ENCODE assay signal across 16 mouse cellular contexts in the genomic region with DNA sequence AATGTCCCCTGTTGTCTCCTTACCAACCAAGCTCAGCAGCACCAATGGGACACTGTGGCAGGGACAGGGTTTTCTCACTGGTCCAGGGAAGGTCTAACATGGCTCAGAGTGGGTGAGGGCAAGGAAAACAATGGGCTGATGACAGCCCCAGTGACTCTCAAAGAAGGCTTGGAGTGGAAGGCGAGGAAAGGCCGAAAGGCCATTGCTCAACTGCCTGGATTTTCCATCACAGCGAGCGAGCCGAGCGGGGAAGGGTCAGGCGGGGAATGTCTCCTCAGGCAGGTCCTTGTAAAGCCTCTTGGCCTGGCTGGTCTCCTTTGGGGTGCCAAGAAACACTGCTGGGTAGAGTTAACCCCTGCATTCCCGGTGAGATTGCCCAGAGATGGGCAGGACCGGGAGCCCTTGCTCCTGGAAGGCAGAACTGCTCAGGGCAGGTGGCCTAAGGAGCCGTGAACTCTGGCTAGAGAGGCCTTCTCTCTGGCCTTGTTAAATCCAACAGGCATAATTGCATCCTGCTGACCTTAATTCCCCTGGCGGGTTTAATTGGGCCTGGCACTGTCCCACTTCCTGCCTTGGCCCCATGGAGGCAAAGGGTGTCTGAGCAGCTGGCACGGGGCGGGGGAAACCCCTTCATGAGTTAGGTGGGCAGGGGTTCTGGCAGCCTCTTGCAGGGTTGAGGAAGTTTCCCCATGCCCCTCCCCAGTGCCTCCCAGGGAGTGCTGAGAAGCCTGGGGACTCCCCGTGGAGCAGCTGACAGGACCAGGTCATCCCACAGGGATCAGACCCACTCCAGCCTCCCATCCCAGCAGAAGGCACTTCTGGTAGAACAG. TPM values are rescaled to one million over a fixed set of nuclear protein-coding genes. Genes with fewer than 3 reads are reported as not detected.
DNase-seq lines count a peak whose midpoint lies in the region; ATAC-seq and TF ChIP-seq lines count a peak whose summit lies in the region.
"Had no signal": no experiment of that assay in that cellular context is flagged by ENCODE, and none has a peak within 500 bp of the region (broad histone marks: within the 10 kb centered on the region; RNA-seq: fewer than 3 reads in every experiment).

No protein-coding gene starts in this region.

- 51% methylated on average over 14 of the region's 14 CpGs for WGBS in heart, embryonic 11.5 days (ENCODE audit: insufficient replicate concordance)
- WGBS in limb, embryonic 10.5 days = 55% methylated on average over 14 of the region's 14 CpGs

- H3K36me3 ChIP-seq in heart, embryonic 11.5 days (ENCODE audit: control insufficient read depth, insufficient read depth, low read length) = no peaks in the 10 kb centered on the region
- H3K36me3 ChIP-seq in C2C12 (ENCODE audit: control insufficient read depth, insufficient read depth) = no peaks in the 10 kb centered on the region
- no peaks in the 10 kb centered on the region for H3K36me3 ChIP-seq in limb, embryonic 10.5 days

- H3K79me3 ChIP-seq in C2C12 (ENCODE audit: low read depth) = no peaks in the 10 kb centered on the region

- no peaks in the 10 kb centered on the region for H3K9me3 ChIP-seq in heart, embryonic 11.5 days (replicated peaks; ENCODE audit: control insufficient read depth, low read length)
- no peaks in the 10 kb centered on the region for H3K9me3 ChIP-seq in limb, embryonic 10.5 days (replicated peaks)

- H3K4me2 ChIP-seq in heart, embryonic 11.5 days = no peak overlapping the region
- H3K4me2 ChIP-seq: liver, embryonic 11.5 days had no signal

- peaks cover 31% of the 10 kb centered on the region for H3K4me1 ChIP-seq in heart, embryonic 11.5 days (ENCODE audit: control insufficient read depth, insufficient read depth, low read length)
- H3K4me1 ChIP-seq in limb, embryonic 10.5 days = peaks cover 70% of the 10 kb centered on the region

- no peak for DNase-seq in heart, postnatal 14 days
- peak; percentile 77 for DNase-seq in MN1 (ENCODE audit: low spot score)
- DNase-seq in limb, embryonic 10.5 days (ENCODE audit: low spot score) = no peak
- no peak for DNase-seq in left cerebral cortex, postnatal 4 days
- no peak for DNase-seq in layer of hippocampus, adult 2 months (ENCODE audit: low spot score in 2 of 2)
- DNase-seq: adrenal gland, adult 2 months; cerebellum, adult 11 months; kidney, adult 8-10 months had no signal

- H3K79me2 ChIP-seq in C2C12 (ENCODE audit: control insufficient read depth, insufficient read depth) = no peaks in the 10 kb centered on the region

- H3K27me3 ChIP-seq in heart, embryonic 11.5 days (ENCODE audit: control insufficient read depth, insufficient read depth, low read length) = peaks cover 29% of the 10 kb centered on the region
- no peaks in the 10 kb centered on the region for H3K27me3 ChIP-seq in C2C12 (ENCODE audit: control insufficient read depth, insufficient read depth, insufficient read length)
- H3K27me3 ChIP-seq in limb, embryonic 10.5 days (ENCODE audit: low read depth, poor library complexity, severe bottlenecking) = peaks cover 32% of the 10 kb centered on the region

- no peak for TF ChIP-seq CTCF in C2C12 (IDR thresholded peaks at IDR 0.05; ENCODE audit: control insufficient read depth, insufficient read depth, insufficient read length)
- TF ChIP-seq CTCF in layer of hippocampus, adult 2 months (conservative IDR thresholded peaks at IDR 0.05) = no peak

- peak overlapping the region; percentile 41; the same call in 1 of the 2 replicates for H3K27ac ChIP-seq in heart, embryonic 11.5 days (ENCODE audit: low read depth, low read length)
- peak overlapping the region; percentile 54 for H3K27ac ChIP-seq in limb, embryonic 10.5 days
- no peak overlapping the region for H3K27ac ChIP-seq in layer of hippocampus, adult 2 months

- H3K4me3 ChIP-seq in heart, embryonic 11.5 days (ENCODE audit: low read depth, low read length) = no peak overlapping the region
- H3K4me3 ChIP-seq in C2C12 (ENCODE audit: insufficient read depth, poor library complexity, severe bottlenecking) = no peak overlapping the region
- H3K4me3 ChIP-seq in limb, embryonic 10.5 days = no peak overlapping the region
- no peak overlapping the region for H3K4me3 ChIP-seq in layer of hippocampus, adult 2 months

- H3K9ac ChIP-seq in heart, embryonic 11.5 days (ENCODE audit: low read depth, low read length) = no peak overlapping the region

- H3ac ChIP-seq in C2C12 (ENCODE audit: control insufficient read depth, insufficient read length, low read depth) = no peak overlapping the region

- intact Hi-C loops in heart, postnatal 14 days (cut with DNase I) = no loop called here
- intact Hi-C loops in left cerebral cortex, postnatal 4 days (cut with DNase I) = no loop called here

- ATAC-seq in heart, embryonic 11.5 days (replicated peaks; ENCODE audit: insufficient number of reproducible peaks, low FRiP score, low TSS enrichment) = no peak
- ATAC-seq in megakaryocyte-erythroid progenitor cell, adult 5-6 weeks (replicated peaks; ENCODE audit: low FRiP score, low TSS enrichment, poor library complexity, severe bottlenecking) = no peak

TF ChIP-seq in C2C12, 6 proteins besides CTCF, POLR2A, EP300 and RAD21:
- TF ChIP-seq MYOD1 (IDR thresholded peaks at IDR 0.05; ENCODE audit: control insufficient read depth, insufficient read length, low read depth) = peak; percentile 62
- TF ChIP-seq MYOG (IDR thresholded peaks at IDR 0.05; ENCODE audit: control insufficient read depth, extremely low read depth, insufficient read length) = no peak
- TF ChIP-seq USF1 (IDR thresholded peaks at IDR 0.05; ENCODE audit: low read depth) = peak; percentile 10

RNA-seq across cellular contexts. Expression of a gene that starts 3.8 kb away (rescaled TPM):
- polyA plus RNA-seq in heart, embryonic 11.5 days (2014; fragmentation: Nextera tagmentation; extraction: Ambion mirVana) = not detected in 2 replicates
- total RNA-seq in heart, postnatal 14 days (2021) = under 1 TPM; 0.34 to 0.41 TPM
- 3.9 TPM for polyA plus RNA-seq in C2C12 (2012; fragmentation: generic; extraction: Trizol)
- polyA plus RNA-seq in limb, embryonic 10.5 days (2016; fragmentation: Nextera tagmentation; extraction: Ambion mirVana) = not detected in 2 replicates
- total RNA-seq in megakaryocyte-erythroid progenitor cell, adult 5-6 weeks (2014; fragmentation: Nextera tagmentation) = not detected in 2 replicates
- not detected in 2 replicates for total RNA-seq in megakaryocyte-erythroid progenitor cell, adult 5-6 weeks (2017)
- total RNA-seq in left cerebral cortex, postnatal 4 days (2021) = not detected
- total RNA-seq in layer of hippocampus, adult 2 months (2021) = not detected
- total RNA-seq: adrenal gland, adult 2 months; layer of hippocampus, postnatal 10 days; MEL; monocyte, adult 5-6 weeks had no signal
- polyA plus RNA-seq: adrenal gland, adult 2 months; liver, embryonic 11.5 days had no signal

RNA-seq across cellular contexts. Expression of a gene that starts 25.7 kb away (rescaled TPM):
- 0.52 and 0.83 TPM in 2 replicates for polyA plus RNA-seq in heart, embryonic 11.5 days (2014; fragmentation: Nextera tagmentation; extraction: Ambion mirVana)
- 1 to 10 TPM; 6.0 to 6.7 TPM for total RNA-seq in heart, postnatal 14 days (2021)
- 55.0 TPM for polyA plus RNA-seq in C2C12 (2012; fragmentation: generic; extraction: Trizol)
- polyA plus RNA-seq in limb, embryonic 10.5 days (2016; fragmentation: Nextera tagmentation; extraction: Ambion mirVana) = 0.26 and 0.64 TPM in 2 replicates
- not detected in 2 replicates for total RNA-seq in megakaryocyte-erythroid progenitor cell, adult 5-6 weeks (2014; fragmentation: Nextera tagmentation)
- not detected in 2 replicates for total RNA-seq in megakaryocyte-erythroid progenitor cell, adult 5-6 weeks (2017)
- total RNA-seq in left cerebral cortex, postnatal 4 days (2021) = 1 to 10 TPM; 1.6 TPM
- under 1 TPM; 0.37 to 0.84 TPM for total RNA-seq in layer of hippocampus, adult 2 months (2021)
- total RNA-seq: MEL; monocyte, adult 5-6 weeks had no signal

RNA-seq across cellular contexts. Expression of a gene that starts 44.2 kb away (rescaled TPM):
- 0.07 TPM in 1 of 2 replicates, not detected in the other for polyA plus RNA-seq in heart, embryonic 11.5 days (2014; fragmentation: Nextera tagmentation; extraction: Ambion mirVana)
- under 1 TPM in 1 of 2 experiments, not detected in 1; 0.22 TPM for total RNA-seq in heart, postnatal 14 days (2021)
- 0.06 TPM for polyA plus RNA-seq in C2C12 (2012; fragmentation: generic; extraction: Trizol)
- 0.58 and 0.68 TPM in 2 replicates for polyA plus RNA-seq in limb, embryonic 10.5 days (2016; fragmentation: Nextera tagmentation; extraction: Ambion mirVana)
- total RNA-seq in megakaryocyte-erythroid progenitor cell, adult 5-6 weeks (2014; fragmentation: Nextera tagmentation) = not detected in 2 replicates
- not detected in 2 replicates for total RNA-seq in megakaryocyte-erythroid progenitor cell, adult 5-6 weeks (2017)
- 10 to 100 TPM; 18.3 to 22.2 TPM for total RNA-seq in left cerebral cortex, postnatal 4 days (2021)
- total RNA-seq in layer of hippocampus, adult 2 months (2021) = 10 to 100 TPM in 1 of 2 experiments, 1 to 10 TPM in 1; 9.3 to 11.9 TPM
- total RNA-seq: MEL; monocyte, adult 5-6 weeks had no signal
- polyA plus RNA-seq: liver, embryonic 11.5 days had no signal

RNA-seq across cellular contexts. Expression of a gene that starts 55.0 kb away (rescaled TPM):
- 0.76 TPM in 1 of 2 replicates, not detected in the other for polyA plus RNA-seq in heart, embryonic 11.5 days (2014; fragmentation: Nextera tagmentation; extraction: Ambion mirVana)
- not detected for total RNA-seq in heart, postnatal 14 days (2021)
- 0.16 TPM for polyA plus RNA-seq in C2C12 (2012; fragmentation: generic; extraction: Trizol)
- polyA plus RNA-seq in limb, embryonic 10.5 days (2016; fragmentation: Nextera tagmentation; extraction: Ambion mirVana) = 0.53 and 1.7 TPM in 2 replicates
- not detected in 2 replicates for total RNA-seq in megakaryocyte-erythroid progenitor cell, adult 5-6 weeks (2014; fragmentation: Nextera tagmentation)
- total RNA-seq in megakaryocyte-erythroid progenitor cell, adult 5-6 weeks (2017) = not detected in 2 replicates
- 1 to 10 TPM; 3.3 to 5.2 TPM for total RNA-seq in left cerebral cortex, postnatal 4 days (2021)
- total RNA-seq in layer of hippocampus, adult 2 months (2021) = 1 to 10 TPM in 1 of 2 experiments, under 1 TPM in 1; 0.79 to 1.5 TPM
- total RNA-seq: heart, postnatal 25 days; monocyte, adult 5-6 weeks had no signal

RNA-seq across cellular contexts. Expression of a gene that starts 59.6 kb away (rescaled TPM):
- polyA plus RNA-seq in heart, embryonic 11.5 days (2014; fragmentation: Nextera tagmentation; extraction: Ambion mirVana) = 81.0 and 88.3 TPM in 2 replicates
- 1 to 10 TPM; 4.4 to 8.5 TPM for total RNA-seq in heart, postnatal 14 days (2021)
- 54.8 TPM for polyA plus RNA-seq in C2C12 (2012; fragmentation: generic; extraction: Trizol)
- polyA plus RNA-seq in limb, embryonic 10.5 days (2016; fragmentation: Nextera tagmentation; extraction: Ambion mirVana) = 141 and 147 TPM in 2 replicates
- total RNA-seq in megakaryocyte-erythroid progenitor cell, adult 5-6 weeks (2014; fragmentation: Nextera tagmentation) = 51.9 and 52.3 TPM in 2 replicates
- total RNA-seq in megakaryocyte-erythroid progenitor cell, adult 5-6 weeks (2017) = 79.0 and 103 TPM in 2 replicates
- 10 to 100 TPM in 1 of 2 experiments, 1 to 10 TPM in 1; 9.8 to 11.0 TPM for total RNA-seq in left cerebral cortex, postnatal 4 days (2021)
- total RNA-seq in layer of hippocampus, adult 2 months (2021) = 1 to 10 TPM; 2.0 to 2.2 TPM

Comparison
In these comparisons a context has a peak if more than half of its experiments do, and no peak if none do; other contexts are left out.
1. RNA of a gene that starts 44.2 kb away (total RNA-seq): 18.3 to 22.2 TPM in left cerebral cortex, postnatal 4 days and 9.3 to 11.9 TPM in layer of hippocampus, adult 2 months; 0.22 TPM in heart, postnatal 14 days and not detected in megakaryocyte-erythroid progenitor cell, adult 5-6 weeks; every median in the first group is over 4 times any median in the second.